Mouse (Mus musculus): ENCODE measurements around the gene Tbc1d24. TPM values are rescaled to one million over a fixed set of nuclear protein-coding genes. Genes with fewer than 3 reads are reported as not detected.

The Tbc1d24 gene
- 4.3 TPM for polyA plus RNA-seq (2012; fragmentation: generic; extraction: Trizol)

DNA sequence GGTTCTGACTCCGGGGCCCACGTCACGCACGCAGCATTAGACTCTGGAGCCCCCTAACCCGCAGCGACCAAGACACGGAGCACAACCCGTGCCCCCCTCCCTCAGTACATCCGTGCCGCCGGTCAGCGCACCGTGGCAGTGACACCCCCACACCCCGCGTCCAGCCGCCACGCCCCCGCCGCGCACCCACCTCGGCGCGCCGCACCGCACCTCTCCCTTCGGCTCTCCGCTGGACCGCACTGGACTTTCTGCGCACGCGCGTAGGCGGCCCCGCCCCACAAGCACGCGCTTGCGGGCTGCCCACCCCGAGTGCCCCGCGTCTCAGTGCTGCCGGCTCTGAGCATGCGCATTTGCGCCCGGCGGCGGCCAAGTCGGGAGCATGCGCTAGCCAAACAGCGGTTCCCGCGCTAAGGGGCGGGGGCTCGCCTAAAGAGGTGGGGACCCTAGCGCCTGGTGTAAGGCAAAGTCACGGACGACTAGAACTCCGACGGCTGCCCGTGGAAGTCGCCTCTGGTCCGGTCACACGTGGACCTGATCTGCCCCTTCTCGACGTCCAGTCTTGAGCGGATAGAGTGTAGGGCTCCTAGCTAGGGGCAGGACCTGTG, at the start of gene Tbc1d24:
Gene Tbc1d24, minus strand, starts transcription at position 279 of the 605 bp plus-strand sequence.
- no peaks in the 10 kb centered on the region for H3K36me3 ChIP-seq (ENCODE audit: control insufficient read depth, insufficient read depth)
- peak within 1 kb of the TSS; percentile 99 for H3K4me2 ChIP-seq (ENCODE audit: low read depth)
- H3ac ChIP-seq (ENCODE audit: control insufficient read depth, insufficient read length) = peak within 1 kb of the TSS; percentile 80

DNA sequence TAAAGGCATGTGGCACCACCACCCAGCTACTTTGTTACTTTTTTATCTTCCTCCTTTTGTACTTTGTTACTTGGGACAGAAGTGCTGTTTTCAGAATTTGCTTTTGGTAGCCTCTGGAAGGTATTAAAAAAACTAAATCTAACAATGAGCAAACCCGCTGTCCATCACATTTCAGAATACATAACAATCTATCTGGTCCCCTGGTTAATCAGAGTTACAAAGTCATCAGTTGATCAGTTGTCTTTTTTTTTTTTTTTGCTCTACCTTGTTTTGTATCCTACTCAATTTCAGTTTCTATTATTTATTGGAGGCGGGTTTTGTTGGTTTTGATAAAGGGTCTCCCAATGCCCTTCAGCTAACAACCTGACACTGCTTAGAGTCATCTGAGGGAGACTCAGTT, 47.0 kb upstream of the Tbc1d24 start:
- H3K4me3 ChIP-seq = peak overlapping the region; percentile 64
- no peak overlapping the region for H3K4me2 ChIP-seq (ENCODE audit: low read depth)
- peaks cover 30% of the 10 kb centered on the region for H3K79me2 ChIP-seq (ENCODE audit: control insufficient read depth, insufficient read depth)
- no peak overlapping the region for H3ac ChIP-seq (ENCODE audit: control insufficient read depth, insufficient read length)
- H3K36me3 ChIP-seq (ENCODE audit: control insufficient read depth, insufficient read depth) = no peaks in the 10 kb centered on the region
- no peaks in the 10 kb centered on the region for H3K27me3 ChIP-seq (ENCODE audit: control insufficient read depth, insufficient read depth, insufficient read length)
- TF ChIP-seq POLR2AphosphoS2 (IDR thresholded peaks at IDR 0.05; ENCODE audit: insufficient read length, low read depth) (no peak), MYOG (IDR thresholded peaks at IDR 0.05; ENCODE audit: control insufficient read depth in 1 of 3, insufficient read depth in 1 of 3, insufficient read length in 2 of 3, low read depth in 2 of 3) (no peak), TCF12 (IDR thresholded peaks at IDR 0.05; ENCODE audit: insufficient read depth, poor library complexity, severe bottlenecking) (no peak), SRF (IDR thresholded peaks at IDR 0.05; ENCODE audit: control insufficient read depth, insufficient read length, low read depth) (no peak), E2F4 (IDR thresholded peaks at IDR 0.05; ENCODE audit: insufficient read depth) (no peak), MYOD1 (IDR thresholded peaks at IDR 0.05; ENCODE audit: control insufficient read depth in 1 of 3, insufficient read length in 2 of 3, low read depth in 2 of 3) (no peak), TCF3 (IDR thresholded peaks at IDR 0.05; ENCODE audit: insufficient read length, low read depth) (no peak), POLR2A (IDR thresholded peaks at IDR 0.05; ENCODE audit: insufficient read length, low read depth) (no peak), MAX (IDR thresholded peaks at IDR 0.05; ENCODE audit: low read depth) (no peak), USF1 (IDR thresholded peaks at IDR 0.05; ENCODE audit: low read depth) (no peak), CEBPB (IDR thresholded peaks at IDR 0.05; ENCODE audit: insufficient read depth, poor library complexity, severe bottlenecking) (no peak), REST (IDR thresholded peaks at IDR 0.05; ENCODE audit: insufficient read depth, insufficient read length) (no peak)

More for the DNA sequence above, at the start of gene Tbc1d24:
- peak; percentile 93 for TF ChIP-seq POLR2A (IDR thresholded peaks at IDR 0.05; ENCODE audit: insufficient read length, low read depth)
- no peak for TF ChIP-seq MAX (IDR thresholded peaks at IDR 0.05; ENCODE audit: low read depth)
- TF ChIP-seq POLR2AphosphoS2 (IDR thresholded peaks at IDR 0.05; ENCODE audit: insufficient read length, low read depth) = peak; percentile 71
- TF ChIP-seq USF1 (IDR thresholded peaks at IDR 0.05; ENCODE audit: low read depth) = no peak
- TF ChIP-seq MYOG (IDR thresholded peaks at IDR 0.05; ENCODE audit: control insufficient read depth in 1 of 3, insufficient read depth in 1 of 3, insufficient read length in 2 of 3, low read depth in 2 of 3) = no peak
- peak; percentile 39 for TF ChIP-seq SRF (IDR thresholded peaks at IDR 0.05; ENCODE audit: control insufficient read depth, insufficient read length, low read depth)
- TF ChIP-seq MYOD1 (IDR thresholded peaks at IDR 0.05; ENCODE audit: control insufficient read depth in 1 of 3, insufficient read length in 2 of 3, low read depth in 2 of 3) = peak in 1 of 3 experiments; percentile 52
- Histone ChIP-seq H3K4me3 (peak within 1 kb of the TSS; percentile 46), H3K27me3 (ENCODE audit: control insufficient read depth, insufficient read depth, insufficient read length) (no peaks in the 10 kb centered on the region), H3K79me2 (ENCODE audit: control insufficient read depth, insufficient read depth) (no peaks in the 10 kb centered on the region)

DNA sequence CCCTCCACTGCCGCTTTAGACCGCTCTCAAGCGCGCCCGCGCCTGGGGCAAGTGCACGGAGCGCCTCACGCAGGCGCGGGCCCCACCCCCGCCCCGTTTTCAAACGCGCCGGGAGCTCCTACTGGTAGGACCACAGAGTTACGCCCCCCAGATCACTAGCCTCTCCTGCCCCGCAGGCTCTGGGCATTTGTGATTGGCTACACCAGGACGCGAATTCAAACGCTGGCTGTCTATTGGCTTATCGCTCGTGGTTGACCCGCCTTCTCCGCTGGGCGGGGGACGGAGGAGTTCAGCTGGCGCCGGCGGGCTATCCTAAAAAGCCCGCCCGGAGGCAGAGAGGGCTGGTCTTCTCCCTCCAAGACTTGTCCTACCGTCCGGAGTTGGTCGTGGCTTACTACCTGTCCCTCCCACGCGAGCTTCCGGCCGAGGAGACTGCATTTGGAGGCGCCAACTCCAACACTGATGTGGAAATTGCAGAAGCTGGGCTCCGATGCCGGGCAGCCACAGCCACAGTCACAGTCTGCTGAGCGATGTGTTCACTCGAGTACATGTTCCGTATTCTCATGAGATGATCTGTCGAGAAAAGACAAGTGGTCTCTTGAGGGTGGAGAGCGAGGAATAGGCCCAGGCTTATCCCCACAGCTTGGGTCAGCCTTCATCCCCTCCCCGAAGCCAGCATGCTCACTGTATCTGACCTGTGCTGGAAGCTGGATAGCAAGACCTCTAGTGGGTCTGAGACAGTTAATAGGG, 46.1 kb upstream of the Tbc1d24 start, which contains the start of gene Ccnf:
Gene Ccnf, minus strand, starts transcription at position 165 of the 750 bp plus-strand sequence.
- TF ChIP-seq MYOD1 (IDR thresholded peaks at IDR 0.05; ENCODE audit: control insufficient read depth in 1 of 3, insufficient read length in 2 of 3, low read depth in 2 of 3) (peak in 1 of 3 experiments; percentile 8), SRF (IDR thresholded peaks at IDR 0.05; ENCODE audit: control insufficient read depth, insufficient read length, low read depth) (no peak), REST (IDR thresholded peaks at IDR 0.05; ENCODE audit: insufficient read depth, insufficient read length) (no peak), TCF3 (IDR thresholded peaks at IDR 0.05; ENCODE audit: insufficient read length, low read depth) (no peak), CEBPB (IDR thresholded peaks at IDR 0.05; ENCODE audit: insufficient read depth, poor library complexity, severe bottlenecking) (no peak), MYOG (IDR thresholded peaks at IDR 0.05; ENCODE audit: control insufficient read depth in 1 of 3, insufficient read depth in 1 of 3, insufficient read length in 2 of 3, low read depth in 2 of 3) (no peak), E2F4 (IDR thresholded peaks at IDR 0.05; ENCODE audit: insufficient read depth) (peak; percentile 77), POLR2AphosphoS2 (IDR thresholded peaks at IDR 0.05; ENCODE audit: insufficient read length, low read depth) (peak; percentile 66), MAX (IDR thresholded peaks at IDR 0.05; ENCODE audit: low read depth) (no peak), TCF12 (IDR thresholded peaks at IDR 0.05; ENCODE audit: insufficient read depth, poor library complexity, severe bottlenecking) (no peak), USF1 (IDR thresholded peaks at IDR 0.05; ENCODE audit: low read depth) (no peak), POLR2A (IDR thresholded peaks at IDR 0.05; ENCODE audit: insufficient read length, low read depth) (peak; percentile 60)
- H3K27me3 ChIP-seq (ENCODE audit: control insufficient read depth, insufficient read depth, insufficient read length) = no peaks in the 10 kb centered on the region
- H3K79me2 ChIP-seq (ENCODE audit: control insufficient read depth, insufficient read depth) = peaks cover 30% of the 10 kb centered on the region
- peak within 1 kb of the TSS; percentile 64 for H3K4me3 ChIP-seq
- H3ac ChIP-seq (ENCODE audit: control insufficient read depth, insufficient read length) = peak within 1 kb of the TSS; percentile 93
- H3K4me2 ChIP-seq (ENCODE audit: low read depth) = peak within 1 kb of the TSS; percentile 92
- H3K36me3 ChIP-seq (ENCODE audit: control insufficient read depth, insufficient read depth) = no peaks in the 10 kb centered on the region

DNA sequence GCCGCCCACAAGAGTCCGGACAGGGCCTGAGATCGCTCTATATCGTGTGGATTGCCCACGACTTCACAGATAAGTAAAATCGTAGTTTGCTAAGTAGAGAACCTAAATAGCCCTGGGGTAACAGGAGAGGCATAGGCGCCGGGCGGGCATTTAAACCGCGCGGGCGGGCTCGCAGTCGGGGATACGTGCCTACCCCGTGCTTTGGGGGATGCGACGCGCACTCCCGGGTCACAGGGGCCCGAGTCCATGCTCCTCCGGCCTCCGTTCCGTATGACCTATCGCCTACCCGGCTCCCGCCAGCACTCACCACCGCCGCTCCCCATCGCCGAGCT, 45.6 kb upstream of the Tbc1d24 start:
- Histone ChIP-seq H3K27me3 (ENCODE audit: control insufficient read depth, insufficient read depth, insufficient read length) (no peaks in the 10 kb centered on the region), H3K36me3 (ENCODE audit: control insufficient read depth, insufficient read depth) (no peaks in the 10 kb centered on the region), H3K4me3 (peak overlapping the region; percentile 64), H3K79me2 (ENCODE audit: control insufficient read depth, insufficient read depth) (peaks cover 30% of the 10 kb centered on the region), H3ac (ENCODE audit: control insufficient read depth, insufficient read length) (peak overlapping the region; percentile 93), H3K4me2 (ENCODE audit: low read depth) (peak overlapping the region; percentile 82)
- TF ChIP-seq POLR2A (IDR thresholded peaks at IDR 0.05; ENCODE audit: insufficient read length, low read depth) = peak; percentile 90
- TF ChIP-seq E2F4 (IDR thresholded peaks at IDR 0.05; ENCODE audit: insufficient read depth) = no peak
- peak; percentile 86 for TF ChIP-seq POLR2AphosphoS2 (IDR thresholded peaks at IDR 0.05; ENCODE audit: insufficient read length, low read depth)
- TF ChIP-seq REST (IDR thresholded peaks at IDR 0.05; ENCODE audit: insufficient read depth, insufficient read length) = peak; percentile 24
- no peak for TF ChIP-seq MYOD1 (IDR thresholded peaks at IDR 0.05; ENCODE audit: control insufficient read depth in 1 of 3, insufficient read length in 2 of 3, low read depth in 2 of 3)
- TF ChIP-seq TCF3 (IDR thresholded peaks at IDR 0.05; ENCODE audit: insufficient read length, low read depth) = no peak
- no peak for TF ChIP-seq MAX (IDR thresholded peaks at IDR 0.05; ENCODE audit: low read depth)
